Mouse (Mus musculus) forebrain, embryonic 15.5 days (tissue): Measurements from ENCODE around the gene Pard3b. TPM values are rescaled to one million over a fixed set of nuclear protein-coding genes. Genes with fewer than 3 reads are reported as not detected.

Experiments used
- ATAC-seq: fragments of 200-750 bp; cut with Nextera tagmentation; replicated peaks from 2 replicates; pipeline ENCODE4 v1.8.0; 2017; ENCODE audit warnings: mild to moderate bottlenecking, moderate TSS enrichment, moderate library complexity
- H3K27ac ChIP-seq: fragments of 300-500 bp; sonication (generic); replicated peaks from 2 replicates; pipeline ENCODE4 v1.5.1; 2015; ENCODE audit warnings: mild to moderate bottlenecking, inconsistent platforms
- H3K27me3 ChIP-seq: fragments of 300-500 bp; sonication (generic); 2 replicates; pipeline ENCODE4 v1.6.1; 2015; ENCODE audit warnings: inconsistent platforms
- H3K36me3 ChIP-seq: fragments of 300-500 bp; sonication (generic); 2 replicates; pipeline ENCODE4 v1.6.1; 2015; ENCODE audit warnings: mild to moderate bottlenecking, inconsistent platforms
- H3K4me1 ChIP-seq: fragments of 300-500 bp; sonication (generic); 2 replicates; pipeline ENCODE4 v1.6.1; 2015; ENCODE audit warnings: inconsistent platforms
- H3K4me2 ChIP-seq: fragments of 300-500 bp; sonication (generic); replicated peaks from 2 replicates; pipeline ENCODE4 v1.6.1; 2015; ENCODE audit warnings: mild to moderate bottlenecking, inconsistent platforms
- H3K4me3 ChIP-seq: fragments of 300-500 bp; sonication (generic); 2 replicates; pipeline ENCODE4 v1.5.1; 2015; ENCODE audit warnings: mild to moderate bottlenecking, inconsistent platforms
- H3K9ac ChIP-seq: fragments of 300-500 bp; sonication (generic); replicated peaks from 2 replicates; pipeline ENCODE4 v1.6.1; 2015; ENCODE audit warnings: mild to moderate bottlenecking, inconsistent platforms
- H3K9me3 ChIP-seq: fragments of 300-500 bp; sonication (generic); 2 replicates; pipeline ENCODE4 v1.6.1; 2016; ENCODE audit warnings: inconsistent platforms
- WGBS: fragments of 180-500 bp; shearing (Covaris S2); methylation state at CpG from one replicate; pipeline ENCODE4 v1.1.7; 2015; ENCODE audit warnings: mixed read lengths; 5-methylcytosine and 5-hydroxymethylcytosine counted together
- polyA plus RNA-seq: library from polyadenylated mRNA; unstranded; fragments of >200 nt; fragmentation: Nextera tagmentation; extraction: Ambion mirVana; gene quantifications from 2 replicates; pipeline ENCODE4 v1.2.1, GENCODE M21; 2015

The Pard3b gene
- polyA plus RNA-seq, 1 experiment from 2014 or later, result 9.8 TPM

DNA sequence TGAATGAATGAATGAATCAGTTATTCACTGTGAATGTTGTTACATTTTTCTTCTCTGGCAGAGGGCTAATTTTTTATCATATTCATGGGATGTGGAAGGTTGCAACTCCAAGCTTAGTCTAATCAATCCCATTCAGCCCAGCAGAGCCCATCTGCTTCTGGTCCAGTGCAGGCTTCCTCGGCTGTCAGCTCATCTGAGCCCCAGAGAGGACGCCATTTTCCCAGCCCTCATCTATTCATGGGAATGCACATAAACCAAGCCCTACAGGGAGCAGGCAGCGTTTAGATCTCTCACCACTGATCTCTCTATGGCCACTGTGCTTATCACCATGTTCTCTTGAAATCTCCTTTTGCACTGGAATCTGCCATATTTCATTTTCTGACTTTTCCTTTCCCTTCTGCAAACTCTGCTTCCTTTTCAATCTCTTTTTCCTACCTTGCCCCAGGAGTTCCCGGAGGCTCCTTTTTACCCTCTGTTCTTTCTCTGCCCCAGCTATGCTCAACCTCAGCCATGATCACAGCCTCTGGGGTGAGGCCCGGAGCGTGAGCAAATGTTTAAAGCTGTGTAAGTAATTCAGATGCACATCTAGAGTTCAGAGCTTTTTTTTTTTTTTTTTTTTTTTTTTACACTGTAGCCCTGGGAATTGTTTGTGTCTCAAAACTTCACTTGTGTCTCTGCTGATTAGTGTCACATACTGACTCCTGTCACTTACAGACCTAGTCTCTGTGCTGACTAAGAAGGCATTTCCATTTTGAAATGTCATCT lies 241.3 kb downstream of the Pard3b start:
- Histone ChIP-seq H3K27ac (no peak overlapping the region), H3K36me3 (no peaks in the 10 kb centered on the region), H3K4me2 (no peak overlapping the region), H3K27me3 (no peaks in the 10 kb centered on the region), H3K9ac (no peak overlapping the region), H3K9me3 (no peaks in the 10 kb centered on the region), H3K4me3 (no peak overlapping the region), H3K4me1 (peaks cover 5% of the 10 kb centered on the region; the same call in 1 of the 2 replicates)
- WGBS, result 61% methylated on average over 6 of the region's 6 CpGs
- ATAC-seq, result no peak

DNA sequence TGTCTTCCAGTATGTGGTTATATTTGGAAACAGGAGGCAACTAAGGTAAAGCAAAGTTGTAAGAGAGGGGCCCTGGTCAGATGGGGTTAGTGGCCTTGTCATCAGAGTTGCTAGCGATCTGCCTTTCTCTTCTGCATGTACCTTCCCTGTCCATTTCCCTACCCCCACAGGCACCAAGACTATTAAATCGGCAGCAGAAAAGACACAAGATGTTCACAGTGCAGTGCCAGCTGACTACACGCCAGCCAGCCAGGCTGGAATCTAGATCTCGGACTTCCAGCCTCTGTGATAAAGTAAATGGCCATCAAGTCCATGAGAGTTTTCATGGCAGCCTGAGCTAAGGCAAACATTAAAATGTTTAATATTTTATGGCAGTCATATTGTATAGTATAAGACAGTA lies 257.4 kb downstream of the Pard3b start:
- no peak for ATAC-seq
- H3K27ac ChIP-seq, result no peak overlapping the region
- no peak overlapping the region for H3K4me2 ChIP-seq
- peaks cover 4% of the 10 kb centered on the region; the same call in 1 of the 2 replicates for H3K4me1 ChIP-seq
- H3K9ac ChIP-seq, result no peak overlapping the region
- 64% methylated on average over 4 of the region's 4 CpGs for WGBS
- H3K36me3 ChIP-seq, result no peaks in the 10 kb centered on the region
- H3K4me3 ChIP-seq, result no peak overlapping the region
- no peaks in the 10 kb centered on the region for H3K27me3 ChIP-seq
- H3K9me3 ChIP-seq, result no peaks in the 10 kb centered on the region

DNA sequence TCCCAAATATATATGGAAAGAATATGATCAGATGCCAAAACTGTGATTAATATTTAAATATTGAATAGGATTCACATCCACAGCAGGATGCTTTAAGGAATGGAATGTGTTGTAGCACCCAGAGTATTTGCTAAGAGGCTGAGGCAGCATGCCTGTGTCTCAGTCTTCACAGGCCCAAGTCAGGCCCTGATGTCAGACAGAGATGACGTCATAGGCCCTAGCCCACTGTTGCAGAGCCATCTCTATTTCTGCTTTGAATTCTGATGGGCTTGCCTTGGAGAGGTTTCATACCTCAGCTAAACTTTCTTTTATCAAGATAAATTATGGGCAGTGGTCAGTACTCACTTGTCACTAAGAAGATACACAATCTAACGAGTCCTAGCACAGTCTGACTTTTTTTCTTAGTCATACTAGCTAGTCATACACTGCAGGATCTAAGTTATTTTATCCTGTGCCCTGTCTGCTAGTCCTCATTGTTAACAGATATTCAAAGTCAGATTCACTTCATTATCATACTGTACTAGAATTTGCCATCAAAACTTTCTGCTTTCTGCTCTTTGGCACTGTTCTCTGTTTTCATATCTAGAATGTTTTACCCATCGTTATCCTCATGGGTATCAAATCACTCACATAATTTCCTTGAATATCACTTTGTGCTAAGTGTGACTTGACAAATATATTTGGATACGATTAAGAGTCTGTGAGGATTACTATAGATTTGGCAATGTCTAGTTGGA lies 264.8 kb downstream of the Pard3b start:
- WGBS, result 76% methylated on average over 4 of the region's 4 CpGs
- Histone ChIP-seq H3K9ac (no peak overlapping the region), H3K4me2 (no peak overlapping the region), H3K27ac (no peak overlapping the region), H3K4me3 (no peak overlapping the region), H3K9me3 (no peaks in the 10 kb centered on the region), H3K27me3 (no peaks in the 10 kb centered on the region), H3K4me1 (no peaks in the 10 kb centered on the region), H3K36me3 (no peaks in the 10 kb centered on the region)
- no peak for ATAC-seq

DNA sequence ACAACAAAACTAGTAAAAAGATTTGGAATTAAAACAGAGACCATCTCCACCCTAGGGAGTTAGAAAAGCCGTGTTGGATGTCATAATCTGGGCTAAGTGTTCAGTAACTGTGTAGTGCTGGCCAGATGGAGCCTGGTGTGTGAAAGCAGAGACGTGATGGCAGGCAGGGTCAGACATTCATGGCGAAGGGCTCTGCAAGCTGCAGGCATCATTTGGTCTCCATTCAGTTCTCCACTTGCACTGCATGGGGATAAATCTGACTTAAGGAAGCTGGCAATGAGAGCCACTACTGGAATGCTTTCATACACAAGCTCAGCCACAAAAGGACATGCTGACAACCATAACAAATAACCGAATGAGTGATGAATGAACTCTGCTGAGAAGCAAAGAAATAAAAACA lies 265.4 kb downstream of the Pard3b start:
- Histone ChIP-seq H3K4me1 (no peaks in the 10 kb centered on the region), H3K9me3 (no peaks in the 10 kb centered on the region), H3K27me3 (no peaks in the 10 kb centered on the region), H3K27ac (no peak overlapping the region), H3K36me3 (no peaks in the 10 kb centered on the region), H3K4me2 (no peak overlapping the region), H3K4me3 (no peak overlapping the region), H3K9ac (no peak overlapping the region)
- ATAC-seq, result no peak
- WGBS, result 63% methylated on average over 4 of the region's 4 CpGs

DNA sequence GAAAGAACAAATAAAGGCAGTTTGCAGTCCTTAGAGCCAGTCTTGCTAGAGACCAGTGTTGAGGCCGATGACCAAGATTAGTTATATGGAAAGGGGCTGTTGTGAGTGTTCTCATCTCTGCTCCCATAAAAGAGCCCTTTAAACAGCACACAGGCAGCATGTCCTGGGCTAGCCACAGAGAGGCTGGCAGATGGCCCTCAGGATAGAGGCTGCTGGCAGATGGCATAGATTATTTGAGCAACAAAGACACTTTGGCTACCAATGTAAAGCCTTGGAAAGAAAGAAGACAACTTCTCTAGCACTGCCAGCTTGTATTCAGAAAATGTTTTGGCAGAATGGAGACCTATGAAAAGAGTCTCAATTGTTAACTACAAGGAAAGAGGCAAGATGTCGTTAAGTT lies 274.3 kb downstream of the Pard3b start:
- H3K4me3 ChIP-seq, result no peak overlapping the region
- peak overlapping the region; percentile 66; the same call in 1 of the 2 replicates for H3K27ac ChIP-seq
- 17% methylated on average over 2 of the region's 2 CpGs for WGBS
- H3K4me2 ChIP-seq, result no peak overlapping the region
- no peak overlapping the region for H3K9ac ChIP-seq
- H3K4me1 ChIP-seq, result peaks cover 9% of the 10 kb centered on the region; the same call in 1 of the 2 replicates
- peak; percentile 85 for ATAC-seq
- no peaks in the 10 kb centered on the region for H3K36me3 ChIP-seq
- H3K9me3 ChIP-seq, result no peaks in the 10 kb centered on the region
- no peaks in the 10 kb centered on the region for H3K27me3 ChIP-seq

DNA sequence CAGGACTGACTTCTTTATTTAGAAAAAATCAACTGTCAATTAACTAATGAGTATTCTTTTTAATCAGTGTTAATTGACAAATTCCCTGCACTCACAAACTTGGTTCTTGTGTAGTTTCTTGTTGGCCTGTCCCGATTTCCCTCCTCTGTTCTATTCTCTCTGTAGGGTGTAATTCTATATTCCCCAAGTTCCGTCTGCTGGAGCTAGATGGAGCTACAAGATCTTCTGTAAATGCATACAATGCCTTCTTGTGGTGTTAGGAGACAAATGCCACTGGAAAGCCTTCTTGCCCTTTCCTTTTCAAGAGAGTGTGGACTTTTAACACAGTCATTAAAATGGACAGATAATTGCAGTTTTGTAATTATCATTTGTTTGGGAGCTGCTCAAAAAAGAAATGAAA lies 286.3 kb downstream of the Pard3b start:
- no peak for ATAC-seq
- H3K4me3 ChIP-seq, result no peak overlapping the region
- no peak overlapping the region for H3K27ac ChIP-seq

DNA sequence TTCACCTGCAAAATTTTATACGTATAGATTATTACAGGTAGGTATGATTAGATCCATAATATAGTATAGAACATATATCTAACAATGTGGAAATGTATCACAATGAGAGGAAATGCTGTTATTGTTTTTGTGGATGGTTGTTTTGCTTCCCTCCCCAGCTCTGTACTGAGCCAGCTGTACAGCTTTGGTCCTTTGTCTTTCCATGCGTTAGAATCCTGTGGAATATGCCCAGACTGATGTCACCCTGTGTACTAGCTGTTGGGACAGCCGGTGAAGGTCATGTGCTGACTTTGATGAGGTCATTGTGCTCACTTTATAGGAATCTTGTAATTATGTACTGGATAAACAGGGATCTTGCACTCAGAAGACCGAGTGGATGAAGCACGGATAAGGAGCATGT lies 286.9 kb downstream of the Pard3b start:
- H3K4me1 ChIP-seq, result peaks cover 7% of the 10 kb centered on the region
- H3K9ac ChIP-seq, result no peak overlapping the region
- H3K36me3 ChIP-seq, result no peaks in the 10 kb centered on the region
- H3K4me3 ChIP-seq, result no peak overlapping the region
- no peak for ATAC-seq
- no peaks in the 10 kb centered on the region for H3K9me3 ChIP-seq
- H3K27ac ChIP-seq, result no peak overlapping the region
- WGBS, result 69% methylated on average over 5 of the region's 5 CpGs
- no peak overlapping the region for H3K4me2 ChIP-seq
- H3K27me3 ChIP-seq, result no peaks in the 10 kb centered on the region

More for the DNA sequence above, 286.3 kb downstream of the Pard3b start:
- no peaks in the 10 kb centered on the region for H3K9me3 ChIP-seq
- WGBS, result 7% methylated on average over 2 of the region's 2 CpGs
- no peaks in the 10 kb centered on the region for H3K36me3 ChIP-seq
- H3K4me2 ChIP-seq, result no peak overlapping the region
- no peaks in the 10 kb centered on the region for H3K27me3 ChIP-seq
- H3K4me1 ChIP-seq, result peaks cover 7% of the 10 kb centered on the region
- H3K9ac ChIP-seq, result no peak overlapping the region

DNA sequence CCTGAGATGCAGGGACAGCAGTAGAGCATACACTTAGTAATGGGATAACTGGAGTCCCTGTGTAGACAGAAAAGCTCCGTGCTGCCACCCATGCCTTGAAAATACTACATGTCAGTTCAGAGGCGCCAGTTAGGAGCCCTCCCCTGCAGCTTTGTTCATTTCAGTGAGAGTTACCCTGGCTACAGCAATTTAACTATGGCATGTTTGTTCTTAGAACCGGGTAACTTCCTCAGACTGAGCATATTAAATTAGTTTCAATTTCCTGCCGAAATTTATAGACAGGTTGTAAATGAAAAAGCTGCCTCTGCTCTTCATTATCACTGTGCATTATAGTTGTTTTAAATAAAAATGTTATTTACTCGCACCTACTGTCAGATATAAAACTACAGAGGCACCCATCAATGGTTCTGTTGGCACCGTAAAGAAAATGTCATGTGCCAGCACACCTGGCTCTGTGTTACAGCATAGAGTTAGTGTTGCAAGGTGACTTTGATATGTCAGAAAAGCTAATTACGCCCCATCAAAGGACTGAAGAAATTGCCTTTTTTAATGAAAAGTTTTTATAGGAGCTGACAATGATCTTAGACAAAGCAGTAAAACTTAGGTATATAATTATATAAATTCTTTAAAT lies 289.6 kb downstream of the Pard3b start:
- peaks cover 7% of the 10 kb centered on the region for H3K4me1 ChIP-seq
- no peaks in the 10 kb centered on the region for H3K36me3 ChIP-seq
- WGBS, result 35% methylated on average over 7 of the region's 7 CpGs
- no peak overlapping the region for H3K4me2 ChIP-seq
- H3K27ac ChIP-seq, result no peak overlapping the region
- no peak for ATAC-seq
- H3K4me3 ChIP-seq, result no peak overlapping the region
- no peaks in the 10 kb centered on the region for H3K9me3 ChIP-seq
- no peaks in the 10 kb centered on the region for H3K27me3 ChIP-seq
- no peak overlapping the region for H3K9ac ChIP-seq

DNA sequence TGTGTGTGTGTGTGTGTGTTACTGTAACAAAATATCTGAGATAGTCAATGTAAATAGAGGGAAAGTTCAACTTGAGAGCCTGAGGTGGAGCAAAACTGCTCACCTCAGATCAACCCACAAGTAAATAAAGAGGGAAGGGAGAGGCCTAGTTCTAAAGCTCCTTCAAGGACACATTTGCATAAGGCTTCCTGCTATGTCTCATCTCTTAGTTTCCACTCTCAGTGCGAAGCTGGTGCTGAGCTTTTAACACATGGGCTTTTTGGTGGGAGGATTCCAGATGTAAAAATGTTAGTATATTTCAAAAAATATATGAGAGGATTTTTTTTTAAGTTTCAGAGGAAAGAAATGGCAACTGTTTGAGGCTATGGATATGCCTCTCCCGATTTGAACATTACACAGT lies 294.9 kb downstream of the Pard3b start:
- no peak for ATAC-seq
- no peaks in the 10 kb centered on the region for H3K4me1 ChIP-seq
- no peak overlapping the region for H3K9ac ChIP-seq
- H3K4me3 ChIP-seq, result no peak overlapping the region
- H3K36me3 ChIP-seq, result no peaks in the 10 kb centered on the region
- H3K27me3 ChIP-seq, result no peaks in the 10 kb centered on the region
- H3K4me2 ChIP-seq, result no peak overlapping the region
- H3K27ac ChIP-seq, result no peak overlapping the region
- 80% methylated on average over 2 of the region's 2 CpGs for WGBS
- H3K9me3 ChIP-seq, result no peaks in the 10 kb centered on the region

DNA sequence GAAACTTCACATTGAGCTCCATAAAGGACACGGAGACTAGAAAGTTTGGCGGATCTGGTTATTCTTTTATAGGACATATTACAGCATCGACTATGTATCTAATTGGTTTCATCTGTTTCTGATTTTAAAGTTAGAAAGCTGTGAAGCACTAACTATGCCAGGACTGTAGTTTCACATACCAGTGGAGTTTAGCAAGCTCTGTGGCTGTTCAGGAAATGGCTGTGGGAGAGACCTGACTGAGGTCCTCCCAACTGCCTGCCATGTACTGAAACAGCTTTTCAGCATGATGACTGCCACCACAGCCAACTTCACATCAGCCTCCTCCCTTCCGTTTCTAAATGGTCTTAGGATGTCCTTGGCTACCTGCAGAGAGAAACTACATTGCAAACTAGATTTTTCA lies 296.1 kb downstream of the Pard3b start:
- H3K27me3 ChIP-seq, result no peaks in the 10 kb centered on the region
- no peak for ATAC-seq
- H3K9ac ChIP-seq, result no peak overlapping the region
- no peaks in the 10 kb centered on the region for H3K9me3 ChIP-seq
- no peaks in the 10 kb centered on the region for H3K4me1 ChIP-seq
- H3K27ac ChIP-seq, result no peak overlapping the region
- no peak overlapping the region for H3K4me3 ChIP-seq
- H3K36me3 ChIP-seq, result no peaks in the 10 kb centered on the region
- H3K4me2 ChIP-seq, result no peak overlapping the region
- 94% methylated on average over 4 of the region's 4 CpGs for WGBS

DNA sequence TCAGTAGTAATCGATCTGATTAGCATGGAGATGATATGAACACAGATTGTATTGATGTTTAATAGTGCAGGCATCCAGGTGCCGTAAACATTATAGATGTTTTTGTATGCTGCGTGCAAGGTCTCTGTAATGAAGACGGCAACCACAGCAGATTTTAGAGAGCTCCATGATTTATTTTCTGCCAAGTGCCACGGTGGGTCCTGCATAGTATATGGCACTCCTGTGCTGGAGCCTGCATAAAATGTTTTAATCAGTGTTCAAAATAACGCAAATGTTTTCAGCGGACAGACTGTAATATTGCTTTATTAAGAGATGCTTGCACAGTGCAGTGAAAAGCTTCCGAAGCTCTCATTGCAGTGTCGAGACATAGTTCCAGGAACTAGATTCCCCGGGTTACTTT lies 301.3 kb downstream of the Pard3b start:
- Histone ChIP-seq H3K4me2 (no peak overlapping the region), H3K36me3 (no peaks in the 10 kb centered on the region), H3K27ac (no peak overlapping the region), H3K9ac (no peak overlapping the region), H3K27me3 (no peaks in the 10 kb centered on the region), H3K4me1 (no peaks in the 10 kb centered on the region), H3K9me3 (no peaks in the 10 kb centered on the region), H3K4me3 (no peak overlapping the region)
- no peak for ATAC-seq
- WGBS, result 86% methylated on average over 10 of the region's 10 CpGs

DNA sequence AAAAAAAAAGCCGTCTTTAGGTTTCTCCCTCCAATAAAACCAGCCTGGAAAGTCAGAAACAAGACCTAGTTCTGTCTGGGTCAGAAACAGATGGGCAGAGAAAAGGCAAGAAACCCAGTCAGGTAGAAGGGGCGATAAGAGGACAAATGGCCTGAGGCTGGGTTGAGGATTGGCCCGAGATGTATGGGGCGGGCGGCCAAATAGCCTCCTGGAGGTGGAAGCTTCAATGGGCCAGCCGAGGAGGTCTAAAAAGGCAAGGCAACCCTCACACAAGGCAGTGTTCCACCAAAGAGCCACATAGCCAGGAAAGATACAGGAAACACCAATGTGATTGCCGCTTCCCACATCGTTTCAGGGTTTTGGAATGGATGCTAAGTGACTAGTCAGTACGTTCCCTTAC lies 322.9 kb downstream of the Pard3b start:
- no peak for ATAC-seq
- no peak overlapping the region for H3K9ac ChIP-seq
- WGBS, result 91% methylated on average over 9 of the region's 9 CpGs
- no peak overlapping the region for H3K27ac ChIP-seq
- H3K4me2 ChIP-seq, result no peak overlapping the region
- H3K36me3 ChIP-seq, result no peaks in the 10 kb centered on the region
- H3K27me3 ChIP-seq, result no peaks in the 10 kb centered on the region
- no peaks in the 10 kb centered on the region for H3K9me3 ChIP-seq
- no peak overlapping the region for H3K4me3 ChIP-seq
- no peaks in the 10 kb centered on the region for H3K4me1 ChIP-seq
